Mouse (Mus musculus) intestine, postnatal 0 days (tissue): ENCODE measurements at regions not wholly inside any gene's neighbourhood (a gene's known extent, or its start where the extent isn't known, plus 50 kb on each side); places are given as distances from the start of the nearest gene placed in this dataset.

Experiments used
- ATAC-seq: fragments of 200-750 bp; cut with Nextera tagmentation; 2 replicates; pipeline ENCODE4 v1.8.0; 2017; ENCODE audit warnings: mild to moderate bottlenecking, moderate TSS enrichment, moderate library complexity
- H3K27ac ChIP-seq: fragments of 300-500 bp; sonication (generic); 2 replicates; pipeline ENCODE4 v1.5.1; 2014; ENCODE audit warnings: mild to moderate bottlenecking, low read depth, low read length, moderate library complexity
- H3K27me3 ChIP-seq: fragments of 300-500 bp; sonication (generic); replicated peaks from 2 replicates; pipeline ENCODE4 v1.6.1; 2014; ENCODE audit warnings: low read length, mixed read lengths; ENCODE audit not compliant: control insufficient read depth, insufficient read depth
- H3K36me3 ChIP-seq: fragments of 300-500 bp; sonication (generic); 2 replicates; pipeline ENCODE4 v1.6.1; 2014; ENCODE audit warnings: mild to moderate bottlenecking, moderate library complexity; ENCODE audit not compliant: control insufficient read depth, insufficient read depth
- H3K4me1 ChIP-seq: fragments of 300-500 bp; sonication (generic); replicated peaks from 2 replicates; pipeline ENCODE4 v1.6.1; 2014; ENCODE audit warnings: antibody characterized with exemption, low read length, mixed read lengths; ENCODE audit not compliant: control insufficient read depth, insufficient read depth
- H3K4me2 ChIP-seq: fragments of 300-500 bp; sonication (generic); replicated peaks from 2 replicates; pipeline ENCODE4 v1.6.1; 2014; ENCODE audit warnings: low read depth, mild to moderate bottlenecking, moderate library complexity
- H3K4me3 ChIP-seq: fragments of 300-500 bp; sonication (generic); 2 replicates; pipeline ENCODE4 v1.5.1; 2014; ENCODE audit warnings: low read depth, low read length
- H3K9ac ChIP-seq: fragments of 300-500 bp; sonication (generic); 2 replicates; pipeline ENCODE4 v1.6.1; 2014; ENCODE audit warnings: mild to moderate bottlenecking, low read depth, low read length
- H3K9me3 ChIP-seq: fragments of 300-500 bp; sonication (generic); 2 replicates; pipeline ENCODE4 v1.6.1; 2016; ENCODE audit warnings: mixed run types; ENCODE audit not compliant: control insufficient read depth
- CTCF ChIP-seq: sonication (generic); IDR thresholded peaks from 2 replicates; pipeline ENCODE4 v1.5.1; 2016; ENCODE audit warnings: low read depth, mild to moderate bottlenecking, control low read depth, antibody characterized with exemption, moderate library complexity
- WGBS: fragments of 180-500 bp; shearing (Covaris S2); extraction: QIAGEN DNeasy Blood & Tissue Kit; methylation state at CpG from one replicate; pipeline ENCODE4 v1.1.7; 2014; 5-methylcytosine and 5-hydroxymethylcytosine counted together

- WGBS, result 15% methylated on average over 2 of the region's 2 CpGs
- no peak for ATAC-seq
- no peaks in the 10 kb centered on the region for H3K9me3 ChIP-seq
- H3K36me3 ChIP-seq, result no peaks in the 10 kb centered on the region
- no peak overlapping the region for H3K4me3 ChIP-seq
- 0 out of 2 replicates have a peak, but pooled peaks cover 6% of the 10 kb centered on the region for H3K4me1 ChIP-seq
- H3K27me3 ChIP-seq, result no peaks in the 10 kb centered on the region
- no peak overlapping the region for H3K27ac ChIP-seq
- no peak overlapping the region for H3K9ac ChIP-seq
- TF ChIP-seq CTCF, result no peak
- no peak overlapping the region for H3K4me2 ChIP-seq
Observed at GRCm38 (mm10) chr13:90799641-90800040, 105.5 kb downstream of the Atp6ap1l start.

GRCm38 (mm10) chr13:90798791-90799542 lies 106.2 kb downstream of the Atp6ap1l start:
- WGBS, result 8% methylated on average over 6 of the region's 6 CpGs
- H3K4me2 ChIP-seq, result no peak overlapping the region
- no peaks in the 10 kb centered on the region for H3K9me3 ChIP-seq
- H3K27me3 ChIP-seq, result no peaks in the 10 kb centered on the region
- no peaks in the 10 kb centered on the region for H3K36me3 ChIP-seq
- H3K4me3 ChIP-seq, result no peak overlapping the region
- no peak for TF ChIP-seq CTCF
- H3K4me1 ChIP-seq, result 0 out of 2 replicates have a peak, but pooled peaks cover 6% of the 10 kb centered on the region
- no peak overlapping the region for H3K27ac ChIP-seq
- no peak overlapping the region for H3K9ac ChIP-seq
- 0 out of 2 replicates have a peak, but pooled peaks have one; percentile 10 for ATAC-seq

GRCm38 (mm10) chr13:90798381-90798780 lies 106.8 kb downstream of the Atp6ap1l start:
- Histone ChIP-seq H3K4me2 (no peak overlapping the region), H3K4me3 (no peak overlapping the region), H3K9me3 (no peaks in the 10 kb centered on the region), H3K9ac (no peak overlapping the region), H3K27ac (no peak overlapping the region), H3K36me3 (no peaks in the 10 kb centered on the region), H3K27me3 (no peaks in the 10 kb centered on the region), H3K4me1 (0 out of 2 replicates have a peak, but pooled peaks cover 6% of the 10 kb centered on the region)
- WGBS, result 20% methylated on average over 2 of the region's 2 CpGs
- no peak for ATAC-seq
- no peak for TF ChIP-seq CTCF

GRCm38 (mm10) chr13:90797209-90797608 lies 107.9 kb downstream of the Atp6ap1l start:
- Histone ChIP-seq H3K36me3 (no peaks in the 10 kb centered on the region), H3K4me2 (no peak overlapping the region), H3K27me3 (no peaks in the 10 kb centered on the region), H3K4me3 (no peak overlapping the region), H3K4me1 (0 out of 2 replicates have a peak, but pooled peaks cover 6% of the 10 kb centered on the region), H3K9ac (no peak overlapping the region), H3K9me3 (no peaks in the 10 kb centered on the region), H3K27ac (no peak overlapping the region)
- TF ChIP-seq CTCF, result no peak
- 90% methylated on average over 3 of the region's 3 CpGs for WGBS
- ATAC-seq, result no peak

GRCm38 (mm10) chr13:90796809-90797208 lies 108.3 kb downstream of the Atp6ap1l start:
- Histone ChIP-seq H3K9me3 (no peaks in the 10 kb centered on the region), H3K9ac (no peak overlapping the region), H3K4me1 (0 out of 2 replicates have a peak, but pooled peaks cover 6% of the 10 kb centered on the region), H3K27me3 (no peaks in the 10 kb centered on the region), H3K4me3 (no peak overlapping the region), H3K4me2 (no peak overlapping the region), H3K36me3 (no peaks in the 10 kb centered on the region), H3K27ac (no peak overlapping the region)
- no peak for ATAC-seq
- WGBS, result 96% methylated on average over 4 of the region's 4 CpGs
- no peak for TF ChIP-seq CTCF

GRCm38 (mm10) chr13:90782435-90782834 lies 122.7 kb downstream of the Atp6ap1l start:
- H3K27ac ChIP-seq, result no peak overlapping the region
- no peak overlapping the region for H3K9ac ChIP-seq
- H3K4me3 ChIP-seq, result no peak overlapping the region
- no peak overlapping the region for H3K4me2 ChIP-seq
- no peak for TF ChIP-seq CTCF
- no peaks in the 10 kb centered on the region for H3K4me1 ChIP-seq
- no peaks in the 10 kb centered on the region for H3K9me3 ChIP-seq
- no peak for ATAC-seq
- H3K27me3 ChIP-seq, result no peaks in the 10 kb centered on the region
- WGBS, result 86% methylated on average over 1 of the region's 1 CpGs
- H3K36me3 ChIP-seq, result no peaks in the 10 kb centered on the region
